Mouse (Mus musculus): ENCODE results near the gene Ap4e1. TPM values are rescaled to one million over a fixed set of nuclear protein-coding genes. Genes with fewer than 3 reads are reported as not detected.

Ap4e1 gene
- polyA plus RNA-seq (2015; fragmentation: Nextera tagmentation; extraction: Ambion mirVana) = 11.5 and 13.2 TPM in 2 replicates

DNA sequence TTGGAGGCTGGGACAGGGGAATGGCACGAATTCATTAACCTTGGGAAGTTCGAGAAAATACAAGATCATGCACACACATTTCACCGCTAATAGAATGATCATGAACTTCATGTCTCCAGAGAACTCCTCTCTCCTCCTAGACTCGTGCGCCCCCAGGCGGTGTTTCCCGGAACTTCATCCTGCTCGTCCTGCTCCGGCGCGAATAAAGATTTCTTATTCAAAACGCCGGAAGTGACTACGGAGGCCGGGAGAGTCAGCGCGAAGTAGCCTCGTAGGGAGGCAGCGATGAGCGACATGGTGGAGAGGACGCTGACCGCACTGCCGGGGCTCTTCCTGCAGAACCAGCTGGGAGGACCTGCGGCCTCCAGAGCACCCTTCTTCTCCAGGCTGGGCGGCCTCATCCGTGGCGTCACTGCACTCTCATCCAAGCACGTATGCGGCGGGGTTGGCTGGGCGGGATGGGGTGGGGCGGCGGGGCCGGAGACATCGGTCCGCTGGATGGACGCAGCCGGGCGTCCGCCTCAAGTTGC, at the start of gene Ap4e1:
TSS of gene Ap4e1 (plus strand) at position 249 of the 530 bp plus-strand sequence.
- Histone ChIP-seq H3K36me3 (peaks cover 19% of the 10 kb centered on the region), H3K4me1 (replicated peaks) (peaks cover 15% of the 10 kb centered on the region), H3K9ac (peak within 1 kb of the TSS; percentile 93), H3K9me3 (no peaks in the 10 kb centered on the region), H3K27me3 (no peaks in the 10 kb centered on the region), H3K27ac (peak within 1 kb of the TSS; percentile 82), H3K4me3 (peak within 1 kb of the TSS; percentile 89), H3K4me2 (peak within 1 kb of the TSS; percentile 69)
- ATAC-seq (ENCODE audit: low FRiP score) = peak; percentile 92
- WGBS = 1% methylated on average over 40 of the region's 40 CpGs

- Histone ChIP-seq H3K36me3 (no peaks in the 10 kb centered on the region), H3K27ac (no peak overlapping the region), H3K4me3 (no peak overlapping the region), H3K9ac (no peak overlapping the region), H3K4me1 (replicated peaks) (no peaks in the 10 kb centered on the region), H3K4me2 (no peak overlapping the region), H3K9me3 (no peaks in the 10 kb centered on the region), H3K27me3 (no peaks in the 10 kb centered on the region)
- ATAC-seq (ENCODE audit: low FRiP score) = no peak
- 72% methylated on average over 2 of the region's 2 CpGs for WGBS
Observed at GRCm38 (mm10) chr2:126961696-126962095, 46.8 kb upstream of the Ap4e1 start.

DNA sequence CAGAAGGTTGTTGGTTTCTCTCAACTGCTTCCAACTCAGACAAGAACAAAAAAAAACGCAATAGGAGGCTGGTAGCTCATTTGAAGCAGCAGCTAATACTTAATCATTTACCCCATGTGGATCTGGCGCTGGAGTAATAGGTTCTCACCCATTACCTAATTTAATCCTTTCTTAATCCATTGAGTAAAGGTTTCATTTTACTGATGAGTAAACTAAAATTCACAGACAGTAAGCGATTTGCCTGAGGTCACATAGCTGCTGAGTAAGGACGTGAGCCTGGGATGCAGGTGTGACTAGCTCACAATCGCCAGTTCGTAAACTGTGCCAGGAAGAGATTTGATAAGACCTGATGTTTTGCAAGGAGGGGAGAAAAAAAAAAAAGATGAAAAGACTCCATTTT, 31.1 kb upstream of the Ap4e1 start:
- no peaks in the 10 kb centered on the region for H3K4me1 ChIP-seq (replicated peaks)
- no peak for ATAC-seq (ENCODE audit: low FRiP score)
- H3K4me3 ChIP-seq = no peak overlapping the region
- no peaks in the 10 kb centered on the region for H3K9me3 ChIP-seq
- H3K4me2 ChIP-seq = no peak overlapping the region
- no peaks in the 10 kb centered on the region for H3K36me3 ChIP-seq
- no peak overlapping the region for H3K9ac ChIP-seq
- no peak overlapping the region for H3K27ac ChIP-seq
- H3K27me3 ChIP-seq = no peaks in the 10 kb centered on the region
- 76% methylated on average over 6 of the region's 6 CpGs for WGBS

GRCm38 (mm10) chr2:126983221-126983620, 25.3 kb upstream of the Ap4e1 start:
- ATAC-seq (ENCODE audit: low FRiP score) = no peak
- no peak overlapping the region for H3K4me2 ChIP-seq
- no peak overlapping the region for H3K9ac ChIP-seq
- H3K27ac ChIP-seq = no peak overlapping the region
- H3K4me3 ChIP-seq = no peak overlapping the region
- no peaks in the 10 kb centered on the region for H3K4me1 ChIP-seq (replicated peaks)
- no peaks in the 10 kb centered on the region for H3K27me3 ChIP-seq
- no peaks in the 10 kb centered on the region for H3K36me3 ChIP-seq
- WGBS = 84% methylated on average over 4 of the region's 4 CpGs
- no peaks in the 10 kb centered on the region for H3K9me3 ChIP-seq

- 88% methylated on average over 6 of the region's 6 CpGs for WGBS
- no peaks in the 10 kb centered on the region for H3K9me3 ChIP-seq
- ATAC-seq (ENCODE audit: low FRiP score) = no peak
Observed at GRCm38 (mm10) chr2:126989919-126990318, 18.6 kb upstream of the Ap4e1 start.

DNA sequence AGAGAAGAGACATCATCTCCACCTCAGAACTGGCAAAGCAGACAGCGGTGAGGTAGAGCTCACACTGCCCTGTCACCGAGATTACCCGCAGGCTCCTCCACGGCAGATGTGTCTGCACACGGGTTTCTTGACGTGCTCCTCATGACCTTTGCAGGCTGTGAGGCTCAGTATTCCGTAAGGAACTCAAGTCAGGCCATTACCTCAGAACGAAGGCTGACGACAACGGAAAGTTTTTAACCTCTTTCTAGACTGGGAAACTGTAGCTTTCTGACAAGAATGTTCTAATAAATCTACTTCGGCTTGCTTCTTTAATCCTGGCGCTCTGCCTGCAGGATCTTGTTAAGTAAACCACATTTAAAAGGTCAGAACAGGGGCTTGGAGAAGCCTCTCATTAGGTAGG, 15.8 kb upstream of the Ap4e1 start:
- no peak for ATAC-seq (ENCODE audit: low FRiP score)
- Histone ChIP-seq H3K4me2 (no peak overlapping the region), H3K27me3 (no peaks in the 10 kb centered on the region), H3K9me3 (no peaks in the 10 kb centered on the region), H3K9ac (no peak overlapping the region), H3K4me3 (no peak overlapping the region), H3K36me3 (no peaks in the 10 kb centered on the region), H3K27ac (no peak overlapping the region), H3K4me1 (replicated peaks) (no peaks in the 10 kb centered on the region)
- WGBS = 83% methylated on average over 12 of the region's 12 CpGs

More at GRCm38 (mm10) chr2:126989919-126990318, 18.6 kb upstream of the Ap4e1 start:
- H3K4me2 ChIP-seq = no peak overlapping the region
- no peak overlapping the region for H3K27ac ChIP-seq
- H3K9ac ChIP-seq = no peak overlapping the region
- H3K27me3 ChIP-seq = no peaks in the 10 kb centered on the region
- H3K4me1 ChIP-seq (replicated peaks) = no peaks in the 10 kb centered on the region
- H3K36me3 ChIP-seq = no peaks in the 10 kb centered on the region
- H3K4me3 ChIP-seq = no peak overlapping the region

- no peaks in the 10 kb centered on the region for H3K36me3 ChIP-seq
- no peaks in the 10 kb centered on the region for H3K9me3 ChIP-seq
- H3K4me1 ChIP-seq (replicated peaks) = no peaks in the 10 kb centered on the region
- no peak for ATAC-seq (ENCODE audit: low FRiP score)
- H3K4me3 ChIP-seq = no peak overlapping the region
- no peaks in the 10 kb centered on the region for H3K27me3 ChIP-seq
- H3K27ac ChIP-seq = no peak overlapping the region
- H3K4me2 ChIP-seq = no peak overlapping the region
- H3K9ac ChIP-seq = no peak overlapping the region
- 90% methylated on average over 6 of the region's 6 CpGs for WGBS
Observed at GRCm38 (mm10) chr2:126994384-126995166, 13.9 kb upstream of the Ap4e1 start.

- H3K36me3 ChIP-seq = no peaks in the 10 kb centered on the region
- H3K27ac ChIP-seq = no peak overlapping the region
- no peak overlapping the region for H3K4me3 ChIP-seq
- no peaks in the 10 kb centered on the region for H3K4me1 ChIP-seq (replicated peaks)
- H3K9me3 ChIP-seq = no peaks in the 10 kb centered on the region
- ATAC-seq (ENCODE audit: low FRiP score) = 0 out of 2 replicates have a peak, but pooled peaks have one; percentile 54
- H3K4me2 ChIP-seq = no peak overlapping the region
- WGBS = 33% methylated on average over 5 of the region's 5 CpGs
- no peak overlapping the region for H3K9ac ChIP-seq
- H3K27me3 ChIP-seq = no peaks in the 10 kb centered on the region
Observed at GRCm38 (mm10) chr2:126996737-126997136, 11.8 kb upstream of the Ap4e1 start.

DNA sequence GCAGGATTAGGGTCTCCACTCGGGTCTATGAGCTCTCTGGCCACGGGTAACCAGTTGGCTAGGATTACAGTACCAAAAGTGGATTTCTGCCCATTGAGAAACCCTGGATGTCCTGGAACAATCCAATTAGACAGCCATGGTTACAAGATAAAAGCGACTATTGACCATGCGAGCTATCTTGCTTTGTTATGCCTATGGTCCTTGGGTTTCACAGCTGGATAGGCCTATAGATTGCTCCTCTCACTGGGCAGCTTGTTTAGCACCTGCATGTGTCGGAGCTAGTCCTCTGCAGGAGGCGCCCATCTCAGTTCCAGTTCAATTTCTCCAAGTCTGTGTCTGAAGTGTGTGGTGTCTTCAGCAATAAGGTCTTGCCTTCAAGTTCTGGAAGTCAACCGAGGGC, 10.3 kb upstream of the Ap4e1 start:
- H3K36me3 ChIP-seq = no peaks in the 10 kb centered on the region
- no peak overlapping the region for H3K4me3 ChIP-seq
- H3K9ac ChIP-seq = no peak overlapping the region
- no peaks in the 10 kb centered on the region for H3K4me1 ChIP-seq (replicated peaks)
- H3K27ac ChIP-seq = no peak overlapping the region
- no peaks in the 10 kb centered on the region for H3K9me3 ChIP-seq
- H3K4me2 ChIP-seq = no peak overlapping the region
- 66% methylated on average over 7 of the region's 7 CpGs for WGBS
- H3K27me3 ChIP-seq = no peaks in the 10 kb centered on the region
- no peak for ATAC-seq (ENCODE audit: low FRiP score)

GRCm38 (mm10) chr2:127000406-127001324, 7.9 kb upstream of the Ap4e1 start:
- H3K4me2 ChIP-seq = no peak overlapping the region
- no peaks in the 10 kb centered on the region for H3K36me3 ChIP-seq
- H3K4me1 ChIP-seq (replicated peaks) = no peaks in the 10 kb centered on the region
- WGBS = 76% methylated on average over 8 of the region's 8 CpGs
- H3K9me3 ChIP-seq = no peaks in the 10 kb centered on the region
- ATAC-seq (ENCODE audit: low FRiP score) = no peak
- 0 out of 2 replicates have a peak overlapping the region, but pooled peaks have one; percentile 2 for H3K9ac ChIP-seq
- no peaks in the 10 kb centered on the region for H3K27me3 ChIP-seq
- no peak overlapping the region for H3K27ac ChIP-seq
- no peak overlapping the region for H3K4me3 ChIP-seq

GRCm38 (mm10) chr2:127004046-127004445, 4.5 kb upstream of the Ap4e1 start:
- H3K9ac ChIP-seq = no peak overlapping the region
- no peak overlapping the region for H3K4me2 ChIP-seq
- no peak for ATAC-seq (ENCODE audit: low FRiP score)
- WGBS = 94% methylated on average over 7 of the region's 7 CpGs
- no peaks in the 10 kb centered on the region for H3K9me3 ChIP-seq
- no peaks in the 10 kb centered on the region for H3K27me3 ChIP-seq
- H3K36me3 ChIP-seq = no peaks in the 10 kb centered on the region
- H3K27ac ChIP-seq = no peak overlapping the region
- H3K4me3 ChIP-seq = no peak overlapping the region
- peaks cover under 1% of the 10 kb centered on the region for H3K4me1 ChIP-seq (replicated peaks)
